Mouse (Mus musculus): ENCODE results near the gene Arhgap27. TPM values are rescaled to one million over a fixed set of nuclear protein-coding genes. Genes with fewer than 3 reads are reported as not detected.
A peak's percentile ranks its signal among the peaks of the same experiment; 100 is the strongest.

The Arhgap27 gene
- polyA plus RNA-seq, 1 experiment from 2014 or later = 6.7 TPM

DNA sequence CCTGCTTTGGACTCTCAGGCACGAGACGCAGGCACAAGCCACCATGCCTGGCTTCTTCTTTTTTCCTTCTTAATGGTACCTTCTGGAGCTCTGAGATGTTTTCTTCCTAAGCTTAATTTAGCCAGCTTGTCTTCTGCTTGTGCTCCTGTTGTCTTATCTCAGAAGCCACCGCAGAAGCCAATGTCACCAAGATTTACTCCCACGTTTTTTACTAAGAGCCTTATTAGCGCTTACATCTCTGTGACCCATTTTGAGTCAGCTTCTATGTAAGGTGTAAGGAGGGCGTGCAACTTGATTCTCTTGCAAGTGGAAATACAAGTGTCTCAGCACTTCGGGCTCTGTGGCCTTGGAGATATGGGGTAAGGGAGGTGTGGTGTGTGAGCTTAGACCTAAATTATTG lies 18.0 kb upstream of the Arhgap27 start:
- Histone ChIP-seq H3K9me3 (replicated peaks) (no peaks in the 10 kb centered on the region), H3K4me2 (no peak overlapping the region), H3K27ac (ENCODE audit: poor library complexity, severe bottlenecking) (peak overlapping the region; percentile 91), H3K9ac (no peak overlapping the region), H3K4me3 (no peak overlapping the region), H3K27me3 (replicated peaks) (no peaks in the 10 kb centered on the region), H3K36me3 (peaks cover 28% of the 10 kb centered on the region), H3K4me1 (replicated peaks) (peaks cover 38% of the 10 kb centered on the region)
- WGBS = 70% methylated on average over 7 of the region's 7 CpGs
- ATAC-seq (ENCODE audit: insufficient number of reproducible peaks, low FRiP score) = no peak

DNA sequence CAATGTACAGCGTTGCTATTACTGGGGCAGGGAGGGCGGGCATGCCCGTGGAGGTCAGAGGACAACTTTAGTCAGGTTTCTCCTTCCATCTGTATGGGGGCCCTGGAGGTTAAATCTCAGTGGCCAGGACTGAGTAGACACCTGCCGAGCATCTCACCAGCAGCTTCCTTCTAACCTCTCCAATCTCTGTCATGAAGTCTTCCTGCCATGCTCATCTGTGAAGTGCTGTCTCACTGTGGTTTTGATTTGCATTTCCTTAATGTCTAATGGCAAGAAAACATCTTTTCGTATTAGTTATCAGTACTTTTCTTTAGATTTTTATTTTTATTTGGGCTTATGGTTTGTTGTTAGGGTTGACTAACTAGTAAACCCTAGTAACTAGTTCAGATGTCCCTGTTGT lies 17.0 kb upstream of the Arhgap27 start:
- H3K36me3 ChIP-seq = peaks cover 26% of the 10 kb centered on the region
- H3K4me2 ChIP-seq = no peak overlapping the region
- WGBS = 88% methylated on average over 5 of the region's 5 CpGs
- peaks cover 39% of the 10 kb centered on the region for H3K4me1 ChIP-seq (replicated peaks)
- H3K9me3 ChIP-seq (replicated peaks) = no peaks in the 10 kb centered on the region
- no peaks in the 10 kb centered on the region for H3K27me3 ChIP-seq (replicated peaks)
- H3K27ac ChIP-seq (ENCODE audit: poor library complexity, severe bottlenecking) = no peak overlapping the region
- H3K4me3 ChIP-seq = no peak overlapping the region
- H3K9ac ChIP-seq = no peak overlapping the region
- no peak for ATAC-seq (ENCODE audit: insufficient number of reproducible peaks, low FRiP score)

- no peak for ATAC-seq (ENCODE audit: insufficient number of reproducible peaks, low FRiP score)
- H3K9me3 ChIP-seq (replicated peaks) = no peaks in the 10 kb centered on the region
- peaks cover 35% of the 10 kb centered on the region for H3K36me3 ChIP-seq
- WGBS = 58% methylated on average over 6 of the region's 6 CpGs
- H3K27me3 ChIP-seq (replicated peaks) = no peaks in the 10 kb centered on the region
- H3K27ac ChIP-seq (ENCODE audit: poor library complexity, severe bottlenecking) = no peak overlapping the region
- peaks cover 34% of the 10 kb centered on the region for H3K4me1 ChIP-seq (replicated peaks)
- no peak overlapping the region for H3K9ac ChIP-seq
- H3K4me2 ChIP-seq = no peak overlapping the region
- no peak overlapping the region for H3K4me3 ChIP-seq
Measured at GRCm38 (mm10) chr11:103378341-103378740, 14.8 kb upstream of the Arhgap27 start.

- Histone ChIP-seq H3K4me1 (replicated peaks) (peaks cover 17% of the 10 kb centered on the region), H3K4me3 (no peak overlapping the region), H3K36me3 (peaks cover 40% of the 10 kb centered on the region), H3K27me3 (replicated peaks) (no peaks in the 10 kb centered on the region), H3K4me2 (no peak overlapping the region), H3K27ac (ENCODE audit: poor library complexity, severe bottlenecking) (no peak overlapping the region), H3K9ac (no peak overlapping the region), H3K9me3 (replicated peaks) (no peaks in the 10 kb centered on the region)
- WGBS = 83% methylated on average over 5 of the region's 5 CpGs
- no peak for ATAC-seq (ENCODE audit: insufficient number of reproducible peaks, low FRiP score)
Measured at GRCm38 (mm10) chr11:103375772-103376171, 12.3 kb upstream of the Arhgap27 start.

DNA sequence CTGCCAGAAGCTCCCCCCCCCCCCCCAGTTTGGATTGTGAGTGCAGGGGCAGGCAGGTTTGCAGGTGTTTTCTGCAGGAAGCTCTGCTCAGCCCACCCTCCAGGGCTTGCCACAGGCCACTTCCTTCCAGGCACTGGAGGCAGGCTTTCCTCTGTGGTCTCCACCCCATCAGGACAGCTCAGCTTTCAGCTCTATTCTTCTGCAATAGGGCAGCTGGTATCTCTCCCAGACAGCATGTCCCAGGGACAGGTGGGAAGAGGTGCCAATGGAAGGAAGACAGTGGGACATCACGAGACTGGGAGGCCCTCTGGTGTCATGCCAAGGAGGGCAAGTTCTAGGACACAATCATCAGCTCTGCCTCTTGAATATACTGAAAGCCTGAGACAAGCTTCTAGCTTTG lies 11.8 kb upstream of the Arhgap27 start:
- 50% methylated on average over 1 of the region's 1 CpGs for WGBS
- Histone ChIP-seq H3K4me1 (replicated peaks) (peaks cover 17% of the 10 kb centered on the region; the same call in 1 of the 2 replicates), H3K9me3 (replicated peaks) (no peaks in the 10 kb centered on the region), H3K27ac (ENCODE audit: poor library complexity, severe bottlenecking) (no peak overlapping the region), H3K4me2 (no peak overlapping the region), H3K9ac (no peak overlapping the region; the same call in 1 of the 2 replicates), H3K4me3 (no peak overlapping the region), H3K36me3 (peaks cover 46% of the 10 kb centered on the region), H3K27me3 (replicated peaks) (no peaks in the 10 kb centered on the region)
- ATAC-seq (ENCODE audit: insufficient number of reproducible peaks, low FRiP score) = no peak

DNA sequence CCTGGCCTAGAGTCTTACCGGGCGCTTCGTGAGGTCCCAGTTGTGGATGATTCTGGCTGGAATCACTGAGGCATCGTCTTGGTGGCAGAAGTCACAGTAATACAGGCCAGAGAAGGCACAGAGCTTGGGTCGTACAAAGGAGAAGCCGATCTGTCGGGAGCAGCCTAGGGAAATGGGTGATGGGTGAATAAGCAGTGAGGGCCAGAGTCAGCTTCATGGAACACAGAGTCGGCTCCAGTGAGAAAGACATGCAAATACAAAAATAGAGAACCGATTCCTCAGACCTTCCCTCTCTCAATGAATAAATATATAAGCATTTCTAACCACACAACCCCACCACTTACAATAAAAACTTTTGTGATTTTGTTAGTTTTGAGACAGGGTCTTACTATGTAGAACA lies 10.4 kb upstream of the Arhgap27 start:
- no peak for ATAC-seq (ENCODE audit: insufficient number of reproducible peaks, low FRiP score)
- H3K9me3 ChIP-seq (replicated peaks) = no peaks in the 10 kb centered on the region
- H3K4me3 ChIP-seq = no peak overlapping the region
- peaks cover 17% of the 10 kb centered on the region; the same call in 1 of the 2 replicates for H3K4me1 ChIP-seq (replicated peaks)
- H3K36me3 ChIP-seq = peaks cover 47% of the 10 kb centered on the region
- H3K27ac ChIP-seq (ENCODE audit: poor library complexity, severe bottlenecking) = no peak overlapping the region
- WGBS = 92% methylated on average over 9 of the region's 9 CpGs
- H3K4me2 ChIP-seq = no peak overlapping the region
- H3K9ac ChIP-seq = no peak overlapping the region
- no peaks in the 10 kb centered on the region for H3K27me3 ChIP-seq (replicated peaks)

DNA sequence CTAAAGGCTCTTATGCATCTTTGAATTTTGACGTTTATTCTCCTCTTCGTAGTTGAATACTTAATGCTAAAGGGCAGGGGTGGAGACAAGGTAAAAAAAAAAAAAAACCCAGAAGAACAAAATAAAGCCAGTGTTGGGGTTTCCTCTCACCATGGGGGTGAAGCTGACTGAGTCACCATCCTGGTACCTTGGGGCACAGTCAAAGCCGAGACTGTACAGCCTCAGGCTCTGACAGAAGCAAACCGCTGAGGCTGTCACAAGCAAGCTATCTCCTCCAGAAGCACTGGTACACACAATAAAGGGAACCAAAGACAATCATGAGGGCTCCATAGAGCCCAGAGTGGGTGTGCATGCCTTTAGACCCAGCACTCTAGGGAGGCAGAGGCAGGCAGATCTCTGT lies 9.1 kb upstream of the Arhgap27 start:
- Histone ChIP-seq H3K4me3 (no peak overlapping the region), H3K4me2 (no peak overlapping the region), H3K36me3 (peaks cover 53% of the 10 kb centered on the region), H3K4me1 (replicated peaks) (peaks cover 14% of the 10 kb centered on the region; the same call in 1 of the 2 replicates), H3K9ac (no peak overlapping the region), H3K27me3 (replicated peaks) (no peaks in the 10 kb centered on the region), H3K27ac (ENCODE audit: poor library complexity, severe bottlenecking) (no peak overlapping the region), H3K9me3 (replicated peaks) (no peaks in the 10 kb centered on the region)
- WGBS = 91% methylated on average over 4 of the region's 4 CpGs
- no peak for ATAC-seq (ENCODE audit: insufficient number of reproducible peaks, low FRiP score)

DNA sequence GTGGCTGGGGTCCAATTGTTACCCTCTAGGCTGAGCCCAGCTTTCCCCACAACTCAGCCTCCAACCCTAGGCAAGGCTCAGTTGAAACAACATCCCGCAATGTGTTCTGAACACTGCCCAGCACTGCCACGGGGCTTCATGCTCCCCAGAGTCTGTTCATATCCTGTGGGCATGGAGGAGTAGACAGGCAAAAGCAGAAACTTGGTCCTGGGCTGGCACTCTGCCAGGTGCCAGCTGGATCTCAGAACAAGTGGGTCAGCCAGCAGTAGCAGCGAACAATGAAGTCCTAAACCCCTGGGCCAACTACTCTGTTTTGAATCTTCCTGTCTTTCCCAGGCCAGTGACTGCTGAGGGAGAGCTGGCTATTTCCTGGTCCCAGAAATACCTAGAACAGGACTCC lies 8.6 kb upstream of the Arhgap27 start:
- Histone ChIP-seq H3K27me3 (replicated peaks) (no peaks in the 10 kb centered on the region), H3K4me1 (replicated peaks) (peaks cover 14% of the 10 kb centered on the region; the same call in 1 of the 2 replicates), H3K4me2 (no peak overlapping the region), H3K9me3 (replicated peaks) (no peaks in the 10 kb centered on the region), H3K27ac (ENCODE audit: poor library complexity, severe bottlenecking) (peak overlapping the region; percentile 47), H3K36me3 (peaks cover 56% of the 10 kb centered on the region), H3K4me3 (no peak overlapping the region), H3K9ac (no peak overlapping the region)
- no peak for ATAC-seq (ENCODE audit: insufficient number of reproducible peaks, low FRiP score)
- WGBS = 71% methylated on average over 3 of the region's 3 CpGs

GRCm38 (mm10) chr11:103371222-103371539 lies 7.7 kb upstream of the Arhgap27 start:
- H3K9me3 ChIP-seq (replicated peaks) = no peaks in the 10 kb centered on the region
- H3K9ac ChIP-seq = no peak overlapping the region
- WGBS = 67% methylated on average over 3 of the region's 3 CpGs
- peaks cover 56% of the 10 kb centered on the region for H3K36me3 ChIP-seq
- H3K27me3 ChIP-seq (replicated peaks) = no peaks in the 10 kb centered on the region
- no peak overlapping the region for H3K4me3 ChIP-seq
- H3K4me2 ChIP-seq = no peak overlapping the region
- H3K4me1 ChIP-seq (replicated peaks) = peaks cover 14% of the 10 kb centered on the region; the same call in 1 of the 2 replicates
- ATAC-seq (ENCODE audit: insufficient number of reproducible peaks, low FRiP score) = peak; percentile 54
- H3K27ac ChIP-seq (ENCODE audit: poor library complexity, severe bottlenecking) = peak overlapping the region; percentile 47; the same call in 1 of the 2 replicates

DNA sequence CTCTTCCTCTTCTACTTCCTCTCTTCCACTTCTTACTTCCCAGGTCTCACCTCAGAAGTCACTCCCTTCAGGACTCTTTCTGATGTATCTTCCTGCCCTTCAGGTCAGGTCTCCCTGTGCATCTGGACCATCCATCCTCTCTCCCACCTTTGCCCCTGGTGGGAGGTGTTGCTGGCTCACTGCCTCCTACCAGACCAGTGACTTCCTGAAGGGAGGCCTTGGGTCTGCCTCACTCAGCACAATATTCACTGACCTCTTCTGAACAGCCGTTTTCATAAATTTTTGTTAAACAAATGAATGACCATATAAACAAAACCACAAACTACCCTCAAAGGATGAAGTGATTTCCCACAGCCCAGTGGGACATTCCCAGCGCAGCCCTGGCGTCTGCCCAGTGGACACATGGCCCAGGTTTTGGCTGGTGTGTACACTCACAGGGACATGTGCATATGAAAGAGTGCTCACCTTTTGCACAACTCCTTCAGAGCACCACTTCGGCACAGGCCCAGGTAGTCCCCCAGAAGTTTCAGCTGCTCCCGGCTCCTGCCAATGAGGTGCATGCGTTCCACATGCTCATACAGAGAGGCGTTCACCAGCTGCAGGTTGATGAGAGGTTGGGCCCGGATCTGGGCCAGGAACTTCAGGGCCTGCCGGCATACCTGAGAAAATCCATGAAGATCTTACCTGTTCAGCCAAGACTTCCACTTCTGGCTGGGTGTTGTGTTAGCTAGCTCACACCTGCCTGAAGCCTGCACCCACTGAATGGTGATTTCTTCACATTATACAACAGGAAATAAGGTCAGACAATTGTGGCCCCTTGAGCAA lies 7.1 kb upstream of the Arhgap27 start:
- 0 out of 2 replicates have a peak overlapping the region, but pooled peaks have one; percentile 7 for H3K27ac ChIP-seq (ENCODE audit: poor library complexity, severe bottlenecking)
- no peaks in the 10 kb centered on the region for H3K9me3 ChIP-seq (replicated peaks)
- ATAC-seq (ENCODE audit: insufficient number of reproducible peaks, low FRiP score) = no peak
- H3K27me3 ChIP-seq (replicated peaks) = 0 out of 2 replicates have a peak, but pooled peaks cover under 1% of the 10 kb centered on the region
- WGBS = 91% methylated on average over 9 of the region's 9 CpGs
- H3K4me1 ChIP-seq (replicated peaks) = peaks cover 14% of the 10 kb centered on the region; the same call in 1 of the 2 replicates
- no peak overlapping the region for H3K4me3 ChIP-seq
- H3K4me2 ChIP-seq = no peak overlapping the region
- no peak overlapping the region for H3K9ac ChIP-seq
- peaks cover 55% of the 10 kb centered on the region for H3K36me3 ChIP-seq

GRCm38 (mm10) chr11:103365530-103365929 lies 2.0 kb upstream of the Arhgap27 start:
- Histone ChIP-seq H3K9me3 (replicated peaks) (no peaks in the 10 kb centered on the region), H3K36me3 (peaks cover 38% of the 10 kb centered on the region), H3K27ac (ENCODE audit: poor library complexity, severe bottlenecking) (no peak overlapping the region), H3K4me3 (no peak overlapping the region), H3K9ac (no peak overlapping the region), H3K4me2 (no peak overlapping the region), H3K27me3 (replicated peaks) (peaks cover 44% of the 10 kb centered on the region), H3K4me1 (replicated peaks) (peaks cover 33% of the 10 kb centered on the region)
- WGBS = 91% methylated on average over 4 of the region's 4 CpGs
- ATAC-seq (ENCODE audit: insufficient number of reproducible peaks, low FRiP score) = no peak
